In genomic region chr11:85678666-85679065, GRCm38 (mm10) we compare ENCODE assay signal across 14 mouse cellular contexts.
A peak's percentile ranks its signal among the peaks of the same experiment; 100 is the strongest.
DNase-seq lines count a peak whose midpoint lies in the region; ATAC-seq and TF ChIP-seq lines count a peak whose summit lies in the region.
"Had no signal": no experiment of that assay in that cellular context is flagged by ENCODE, and none has a peak within 500 bp of the region (broad histone marks: within the 10 kb centered on the region; RNA-seq: fewer than 3 reads in every experiment).

No protein-coding gene starts in this region.

- TF ChIP-seq CTCF in kidney, postnatal 0 days (IDR thresholded peaks at IDR 0.05; ENCODE audit: low read depth): no peak
- TF ChIP-seq CTCF in midbrain, postnatal 0 days (IDR thresholded peaks at IDR 0.05): no peak

- no peaks in the 10 kb centered on the region; the same call in 1 of the 2 replicates for H3K27me3 ChIP-seq in kidney, postnatal 0 days (ENCODE audit: insufficient read depth, low read length)
- no peaks in the 10 kb centered on the region for H3K27me3 ChIP-seq in neural tube, embryonic 13.5 days
- H3K27me3 ChIP-seq in midbrain, postnatal 0 days (ENCODE audit: insufficient read depth, low read length): no peaks in the 10 kb centered on the region
- H3K27me3 ChIP-seq: embryonic facial prominence, embryonic 15.5 days had no signal

- H3K27ac ChIP-seq in kidney, postnatal 0 days: 0 out of 2 replicates have a peak overlapping the region, but pooled peaks have one; percentile 19
- 0 out of 2 replicates have a peak overlapping the region, but pooled peaks have one; percentile 14 for H3K27ac ChIP-seq in neural tube, embryonic 13.5 days (replicated peaks)
- no peak overlapping the region for H3K27ac ChIP-seq in midbrain, postnatal 0 days (ENCODE audit: low read depth, low read length)
- H3K27ac ChIP-seq: embryonic facial prominence, embryonic 15.5 days; liver, embryonic 12.5 days had no signal

- no peak overlapping the region for H3K4me3 ChIP-seq in kidney, postnatal 0 days (replicated peaks; ENCODE audit: low read depth, low read length)
- no peak overlapping the region for H3K4me3 ChIP-seq in neural tube, embryonic 13.5 days
- H3K4me3 ChIP-seq in midbrain, postnatal 0 days (ENCODE audit: low read depth, low read length): no peak overlapping the region
- H3K4me3 ChIP-seq: embryonic facial prominence, embryonic 15.5 days; liver, embryonic 12.5 days; megakaryocyte, embryonic 14.5 days had no signal

- H3K36me3 ChIP-seq in kidney, postnatal 0 days (ENCODE audit: insufficient read depth, low read length): no peaks in the 10 kb centered on the region
- no peaks in the 10 kb centered on the region for H3K36me3 ChIP-seq in neural tube, embryonic 13.5 days
- no peaks in the 10 kb centered on the region for H3K36me3 ChIP-seq in midbrain, postnatal 0 days (ENCODE audit: insufficient read depth, low read length)
- H3K36me3 ChIP-seq: embryonic facial prominence, embryonic 15.5 days; liver, embryonic 12.5 days had no signal

- no peak for DNase-seq in kidney, postnatal 0 days (ENCODE audit: low spot score)
- no peak for DNase-seq in kidney, postnatal 10 days
- no peak for DNase-seq in neural tube, embryonic 10.5 days (ENCODE audit: extremely low spot score, low spot score)
- peak; percentile 27 for DNase-seq in forelimb bud, embryonic 11.5 days (ENCODE audit: low read depth, low spot score)
- DNase-seq in midbrain, postnatal 0 days (ENCODE audit: low spot score): peak; percentile 58
- no peak for DNase-seq in T-cell, adult 2 months (ENCODE audit: low spot score)
- DNase-seq: cerebellum, adult 8-10 months; gastrocnemius, postnatal 25 days; kidney, adult 2 months; thymus, postnatal 25 days had no signal

- H3K9me3 ChIP-seq in kidney, postnatal 0 days (replicated peaks; ENCODE audit: low read length): no peaks in the 10 kb centered on the region
- no peaks in the 10 kb centered on the region for H3K9me3 ChIP-seq in neural tube, embryonic 13.5 days
- H3K9me3 ChIP-seq in midbrain, postnatal 0 days (ENCODE audit: low read length): no peaks in the 10 kb centered on the region
- H3K9me3 ChIP-seq: embryonic facial prominence, embryonic 15.5 days; liver, embryonic 12.5 days; megakaryocyte, embryonic 14.5 days had no signal

- H3K9ac ChIP-seq in kidney, postnatal 0 days (ENCODE audit: low read depth, low read length): no peak overlapping the region
- H3K9ac ChIP-seq in neural tube, embryonic 13.5 days: no peak overlapping the region
- H3K9ac ChIP-seq in midbrain, postnatal 0 days (replicated peaks; ENCODE audit: low read length, poor library complexity, severe bottlenecking): no peak overlapping the region
- H3K9ac ChIP-seq: embryonic facial prominence, embryonic 15.5 days; liver, embryonic 12.5 days had no signal

- peaks cover 9% of the 10 kb centered on the region for H3K4me1 ChIP-seq in kidney, postnatal 0 days (replicated peaks; ENCODE audit: insufficient read depth, low read length)
- H3K4me1 ChIP-seq in neural tube, embryonic 13.5 days (replicated peaks): peaks cover 47% of the 10 kb centered on the region
- no peaks in the 10 kb centered on the region for H3K4me1 ChIP-seq in midbrain, postnatal 0 days (ENCODE audit: insufficient read depth, low read length)
- H3K4me1 ChIP-seq: liver, embryonic 12.5 days had no signal

- no peak for ATAC-seq in kidney, postnatal 0 days (replicated peaks; ENCODE audit: low FRiP score, low read depth)
- ATAC-seq in neural tube, embryonic 13.5 days (ENCODE audit: low read depth): peak; percentile 50; the same call in 1 of the 2 replicates
- ATAC-seq in midbrain, postnatal 0 days (ENCODE audit: low FRiP score): no peak
- ATAC-seq: liver, embryonic 12.5 days had no signal

- no peak overlapping the region for H3K4me2 ChIP-seq in kidney, postnatal 0 days (ENCODE audit: low read length)
- no peak overlapping the region for H3K4me2 ChIP-seq in neural tube, embryonic 13.5 days
- H3K4me2 ChIP-seq in midbrain, postnatal 0 days (ENCODE audit: low read depth, low read length, poor library complexity, severe bottlenecking): no peak overlapping the region
- H3K4me2 ChIP-seq: embryonic facial prominence, embryonic 15.5 days; liver, embryonic 12.5 days had no signal

- WGBS in kidney, postnatal 0 days: 64% methylated on average over 5 of the region's 5 CpGs
- WGBS in neural tube, embryonic 13.5 days: 27% methylated on average over 5 of the region's 5 CpGs
- 45% methylated on average over 5 of the region's 5 CpGs for WGBS in midbrain, postnatal 0 days

Comparison
In these comparisons a context has a peak if more than half of its experiments do, and no peak if none do; other contexts are left out.
1. DNase-seq: peak in forelimb bud, embryonic 11.5 days (single experiment) and midbrain, postnatal 0 days (single experiment); none in kidney, postnatal 0 days (single experiment), kidney, postnatal 10 days (single experiment), neural tube, embryonic 10.5 days (single experiment) and T-cell, adult 2 months (single experiment).